Mouse (Mus musculus) erythroblast, embryonic 14.5 days (primary cell): Measurements from ENCODE around the gene Saa2. TPM values are rescaled to one million over a fixed set of nuclear protein-coding genes. Genes with fewer than 3 reads are reported as not detected.

Experiments
- H3K27me3 ChIP-seq: 2 replicates; pipeline ENCODE4 v1.6.1; 2012; ENCODE audit warnings: inconsistent platforms; ENCODE audit not compliant: control insufficient read depth
- H3K36me3 ChIP-seq: 2 replicates; pipeline ENCODE4 v1.6.1; 2012; ENCODE audit warnings: mild to moderate bottlenecking, inconsistent platforms; ENCODE audit not compliant: control insufficient read depth
- H3K4me1 ChIP-seq: 2 replicates; pipeline ENCODE4 v1.6.1; 2012; ENCODE audit warnings: inconsistent platforms; ENCODE audit not compliant: control insufficient read depth
- H3K4me3 ChIP-seq: replicated peaks from 2 replicates; pipeline ENCODE3; 2012; ENCODE audit warnings: moderate library complexity, mild to moderate bottlenecking, inconsistent platforms
- H3K9me3 ChIP-seq: 2 replicates; pipeline ENCODE4 v1.6.1; 2012; ENCODE audit warnings: low read length, inconsistent platforms, mixed read lengths; ENCODE audit not compliant: control insufficient read depth
- GATA1 ChIP-seq: IDR thresholded peaks from 2 replicates; pipeline ENCODE4 v1.6.1; 2012; ENCODE audit warnings: low read length, inconsistent platforms, mixed read lengths
- TAL1 ChIP-seq: IDR thresholded peaks from 3 replicates; pipeline ENCODE4 v1.6.1; 2012; ENCODE audit warnings: low read length, inconsistent platforms, mixed read lengths
- polyA plus RNA-seq: library from polyadenylated mRNA; stranded (reverse); fragments of >175 nt; gene quantifications from 2 replicates; pipeline ENCODE4 v1.2.3, GENCODE M21; 2012

The Saa2 gene
- polyA plus RNA-seq, 1 experiment: not detected

GRCm38 (mm10) chr7:46745816-46746215 lies 5.8 kb upstream of the Saa2 start:
- Histone ChIP-seq H3K36me3 (no peaks in the 10 kb centered on the region), H3K4me3 (no peak overlapping the region)

GRCm38 (mm10) chr7:46746381-46746780 lies 5.2 kb upstream of the Saa2 start:
- TF ChIP-seq TAL1 (no peak), GATA1 (no peak)
- no peaks in the 10 kb centered on the region for H3K4me1 ChIP-seq
- H3K9me3 ChIP-seq: no peaks in the 10 kb centered on the region
- no peaks in the 10 kb centered on the region for H3K27me3 ChIP-seq
- no peak overlapping the region for H3K4me3 ChIP-seq
- no peaks in the 10 kb centered on the region for H3K36me3 ChIP-seq

More at GRCm38 (mm10) chr7:46745816-46746215, 5.8 kb upstream of the Saa2 start:
- H3K27me3 ChIP-seq: no peaks in the 10 kb centered on the region
- H3K4me1 ChIP-seq: no peaks in the 10 kb centered on the region
- no peaks in the 10 kb centered on the region for H3K9me3 ChIP-seq
- TF ChIP-seq GATA1 (no peak), TAL1 (no peak)

GRCm38 (mm10) chr7:46748459-46748858 lies 3.1 kb upstream of the Saa2 start:
- no peaks in the 10 kb centered on the region for H3K4me1 ChIP-seq
- no peaks in the 10 kb centered on the region for H3K36me3 ChIP-seq
- H3K27me3 ChIP-seq: no peaks in the 10 kb centered on the region
- no peak overlapping the region for H3K4me3 ChIP-seq
- TF ChIP-seq TAL1 (no peak), GATA1 (no peak)
- H3K9me3 ChIP-seq: no peaks in the 10 kb centered on the region

- no peaks in the 10 kb centered on the region for H3K9me3 ChIP-seq
- H3K27me3 ChIP-seq: no peaks in the 10 kb centered on the region
- no peak overlapping the region for H3K4me3 ChIP-seq
- H3K36me3 ChIP-seq: peaks cover 47% of the 10 kb centered on the region
- H3K4me1 ChIP-seq: peaks cover 8% of the 10 kb centered on the region
- TF ChIP-seq TAL1 (no peak), GATA1 (no peak)
Measured at GRCm38 (mm10) chr7:46761049-46761795, 9.6 kb downstream of the Saa2 start.

GRCm38 (mm10) chr7:46762601-46763000 lies 11.0 kb downstream of the Saa2 start:
- H3K4me1 ChIP-seq: peaks cover 8% of the 10 kb centered on the region
- no peaks in the 10 kb centered on the region for H3K27me3 ChIP-seq
- no peak for TF ChIP-seq TAL1
- TF ChIP-seq GATA1: no peak
- H3K36me3 ChIP-seq: peaks cover 52% of the 10 kb centered on the region
- no peak overlapping the region for H3K4me3 ChIP-seq
- H3K9me3 ChIP-seq: no peaks in the 10 kb centered on the region

- peaks cover 67% of the 10 kb centered on the region for H3K36me3 ChIP-seq
- H3K4me1 ChIP-seq: peaks cover 8% of the 10 kb centered on the region
- H3K27me3 ChIP-seq: no peaks in the 10 kb centered on the region
- H3K9me3 ChIP-seq: no peaks in the 10 kb centered on the region
- no peak overlapping the region for H3K4me3 ChIP-seq
- TF ChIP-seq TAL1 (no peak), GATA1 (no peak)
Measured at GRCm38 (mm10) chr7:46764672-46765071, 13.1 kb downstream of the Saa2 start.

- peaks cover 67% of the 10 kb centered on the region for H3K36me3 ChIP-seq
- no peaks in the 10 kb centered on the region for H3K9me3 ChIP-seq
- no peaks in the 10 kb centered on the region for H3K27me3 ChIP-seq
- H3K4me1 ChIP-seq: no peaks in the 10 kb centered on the region
- no peak for TF ChIP-seq GATA1
- no peak for TF ChIP-seq TAL1
- H3K4me3 ChIP-seq: no peak overlapping the region
Measured at GRCm38 (mm10) chr7:46767371-46767770, 15.8 kb downstream of the Saa2 start.

GRCm38 (mm10) chr7:46768451-46768850 lies 16.9 kb downstream of the Saa2 start:
- TF ChIP-seq GATA1 (no peak), TAL1 (no peak)

GRCm38 (mm10) chr7:46770706-46771105 lies 19.1 kb downstream of the Saa2 start:
- TF ChIP-seq GATA1 (no peak), TAL1 (no peak)
- no peak overlapping the region for H3K4me3 ChIP-seq
- no peaks in the 10 kb centered on the region for H3K9me3 ChIP-seq
- H3K36me3 ChIP-seq: peaks cover 72% of the 10 kb centered on the region
- H3K27me3 ChIP-seq: no peaks in the 10 kb centered on the region
- no peaks in the 10 kb centered on the region for H3K4me1 ChIP-seq

More at GRCm38 (mm10) chr7:46768451-46768850, 16.9 kb downstream of the Saa2 start:
- Histone ChIP-seq H3K4me1 (no peaks in the 10 kb centered on the region), H3K9me3 (no peaks in the 10 kb centered on the region), H3K4me3 (no peak overlapping the region), H3K36me3 (peaks cover 67% of the 10 kb centered on the region), H3K27me3 (no peaks in the 10 kb centered on the region)
